Mouse (Mus musculus) fat pad, adult 2 months (tissue): ENCODE measurements around the gene Gm11115.

Experiments used
- DNase-seq: peaks from one replicate; pipeline ENCODE4 v3.0.0-alpha.2; 2011; ENCODE audit warnings: low read depth, low spot score; ENCODE audit errors: extremely low read depth

Gm11115 gene

DNA sequence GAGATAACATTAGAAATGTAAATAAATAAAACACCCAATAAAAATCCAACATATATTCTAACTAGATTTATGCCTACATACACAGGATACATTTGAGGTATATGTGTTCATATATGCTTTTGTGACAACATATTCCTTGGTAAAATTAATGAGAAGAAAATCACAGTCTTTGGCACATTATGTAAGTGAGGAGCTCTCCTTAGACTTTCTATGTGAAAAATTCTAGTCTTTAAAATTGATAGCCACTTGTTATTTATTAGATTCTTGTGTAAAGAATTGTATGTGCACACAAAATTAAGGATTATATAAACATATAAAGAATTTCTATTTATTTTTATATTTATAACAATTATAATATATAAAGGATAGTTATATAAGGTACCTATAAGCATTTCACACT, at the start of gene Gm11115:
Gene Gm11115 (minus strand): TSS at position 101 of the 400 bp plus-strand sequence.
- no peak for DNase-seq

DNA sequence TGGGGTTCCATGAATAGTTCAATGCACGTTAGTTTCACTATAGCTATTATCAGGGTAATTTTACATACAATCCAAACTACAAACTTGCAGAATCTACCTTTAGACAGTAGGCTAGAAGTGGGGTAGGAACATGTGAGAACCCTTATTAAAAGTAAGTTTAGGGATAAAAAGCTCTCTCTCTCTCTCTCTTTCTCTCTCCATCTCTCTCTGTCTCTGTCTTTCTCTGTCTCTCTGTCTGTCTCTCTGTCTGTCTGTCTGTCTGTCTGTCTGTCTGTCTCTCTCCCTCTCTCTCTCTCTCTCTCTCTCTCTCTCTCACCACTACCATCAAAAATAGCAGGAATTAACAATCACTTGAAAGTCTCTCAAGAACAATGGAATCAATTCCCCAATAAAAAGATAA, 42.5 kb downstream of the Gm11115 start, which contains the start of gene Gm11116:
Gene Gm11116 (minus strand): TSS at position 101 of the 400 bp plus-strand sequence.
- no peak for DNase-seq
